Mouse (Mus musculus): ENCODE data around the gene Ccdc74a.
A peak's percentile ranks its signal among the peaks of the same experiment; 100 is the strongest.

Ccdc74a gene

GRCm38 (mm10) chr16:17646310-17647114 lies at the start of gene Ccdc74a:
TSS of gene Ccdc74a (plus strand) at chr16:17646470.
- peak; percentile 77 for DNase-seq (ENCODE audit: low spot score)

GRCm38 (mm10) chr16:17600944-17601562 lies 45.2 kb upstream of the Ccdc74a start:
- no peak for DNase-seq (ENCODE audit: low spot score)

- DNase-seq (ENCODE audit: low spot score), result no peak
Measured at GRCm38 (mm10) chr16:17604941-17605340, 41.3 kb upstream of the Ccdc74a start.

- no peak for DNase-seq (ENCODE audit: low spot score)
Measured at GRCm38 (mm10) chr16:17605684-17606083, 40.6 kb upstream of the Ccdc74a start.

- no peak for DNase-seq (ENCODE audit: low spot score)
Measured at GRCm38 (mm10) chr16:17611383-17611782, 34.9 kb upstream of the Ccdc74a start.

- DNase-seq (ENCODE audit: low spot score), result peak; percentile 4
Measured at GRCm38 (mm10) chr16:17614740-17615139, 31.5 kb upstream of the Ccdc74a start.

- no peak for DNase-seq (ENCODE audit: low spot score)
Measured at GRCm38 (mm10) chr16:17616212-17616611, 30.1 kb upstream of the Ccdc74a start.

- DNase-seq (ENCODE audit: low spot score), result peak; percentile 35
Measured at GRCm38 (mm10) chr16:17617922-17618565, 28.2 kb upstream of the Ccdc74a start.

- DNase-seq (ENCODE audit: low spot score), result peak; percentile 88
Measured at GRCm38 (mm10) chr16:17619198-17620105, 26.8 kb upstream of the Ccdc74a start, which contains the start of gene Smpd4. TSS of gene Smpd4 (plus strand) at chr16:17619354.

- DNase-seq (ENCODE audit: low spot score), result no peak
Measured at GRCm38 (mm10) chr16:17621936-17622335, 24.3 kb upstream of the Ccdc74a start.

- no peak for DNase-seq (ENCODE audit: low spot score)
Measured at GRCm38 (mm10) chr16:17625488-17626268, 20.6 kb upstream of the Ccdc74a start.

GRCm38 (mm10) chr16:17626269-17626555 lies 20.1 kb upstream of the Ccdc74a start:
- no peak for DNase-seq (ENCODE audit: low spot score)

GRCm38 (mm10) chr16:17632580-17632979 lies 13.7 kb upstream of the Ccdc74a start:
- DNase-seq (ENCODE audit: low spot score), result no peak

GRCm38 (mm10) chr16:17633481-17634181 lies 12.6 kb upstream of the Ccdc74a start:
- DNase-seq (ENCODE audit: low spot score), result no peak

- DNase-seq (ENCODE audit: low spot score), result no peak
Measured at GRCm38 (mm10) chr16:17636904-17637303, 9.4 kb upstream of the Ccdc74a start.

GRCm38 (mm10) chr16:17637610-17638009 lies 8.7 kb upstream of the Ccdc74a start:
- no peak for DNase-seq (ENCODE audit: low spot score)

GRCm38 (mm10) chr16:17638036-17638628 lies 8.1 kb upstream of the Ccdc74a start:
- no peak for DNase-seq (ENCODE audit: low spot score)

GRCm38 (mm10) chr16:17639081-17639480 lies 7.2 kb upstream of the Ccdc74a start:
- DNase-seq (ENCODE audit: low spot score), result no peak

GRCm38 (mm10) chr16:17639951-17640350 lies 6.3 kb upstream of the Ccdc74a start:
- no peak for DNase-seq (ENCODE audit: low spot score)

- DNase-seq (ENCODE audit: low spot score), result no peak
Measured at GRCm38 (mm10) chr16:17640706-17641105, 5.6 kb upstream of the Ccdc74a start.

Measured in T-cell, adult 2 months (primary cell).